15 mouse cellular contexts compared by ENCODE assay signal in genomic region chr1:170381457-170381856, GRCm38 (mm10).
DNase-seq lines count a peak whose midpoint lies in the region; ATAC-seq and TF ChIP-seq lines count a peak whose summit lies in the region.
"Had no signal": no experiment of that assay in that cellular context is flagged by ENCODE, and none has a peak within 500 bp of the region (broad histone marks: within the 10 kb centered on the region; RNA-seq: fewer than 3 reads in every experiment).

No protein-coding gene starts in this region.

- H3K9ac ChIP-seq in midbrain, embryonic 11.5 days (ENCODE audit: low read length) = no peak overlapping the region
- H3K9ac ChIP-seq in midbrain, embryonic 16.5 days (ENCODE audit: low read depth, low read length) = no peak overlapping the region
- H3K9ac ChIP-seq in kidney, embryonic 16.5 days (replicated peaks; ENCODE audit: low read length) = no peak overlapping the region
- no peak overlapping the region for H3K9ac ChIP-seq in stomach, postnatal 0 days (ENCODE audit: low read length)
- no peak overlapping the region for H3K9ac ChIP-seq in liver, postnatal 0 days (replicated peaks)
- no peak overlapping the region for H3K9ac ChIP-seq in forebrain, postnatal 0 days
- H3K9ac ChIP-seq: forebrain, embryonic 15.5 days; hindbrain, embryonic 15.5 days had no signal

- 26% methylated on average over 3 of the region's 3 CpGs for WGBS in midbrain, embryonic 11.5 days
- WGBS in midbrain, embryonic 16.5 days = 41% methylated on average over 3 of the region's 3 CpGs
- WGBS in kidney, embryonic 16.5 days = 19% methylated on average over 3 of the region's 3 CpGs
- 41% methylated on average over 3 of the region's 3 CpGs for WGBS in stomach, postnatal 0 days
- 53% methylated on average over 3 of the region's 3 CpGs for WGBS in liver, postnatal 0 days (ENCODE audit: insufficient replicate concordance)
- 23% methylated on average over 3 of the region's 3 CpGs for WGBS in forebrain, postnatal 0 days

- no peak for TF ChIP-seq CTCF in stomach, postnatal 0 days (IDR thresholded peaks at IDR 0.05; ENCODE audit: low read depth)
- TF ChIP-seq CTCF in liver, postnatal 0 days (IDR thresholded peaks at IDR 0.05; ENCODE audit: low read depth) = no peak
- no peak for TF ChIP-seq CTCF in forebrain, postnatal 0 days (IDR thresholded peaks at IDR 0.05; ENCODE audit: low read depth)

- no peak for TF ChIP-seq EP300 in stomach, postnatal 0 days (optimal IDR thresholded peaks at IDR 0.05)
- no peak for TF ChIP-seq EP300 in liver, postnatal 0 days (IDR thresholded peaks at IDR 0.05; ENCODE audit: low read depth)

- no peaks in the 10 kb centered on the region for H3K36me3 ChIP-seq in midbrain, embryonic 11.5 days (ENCODE audit: control insufficient read depth, insufficient read depth, low read length)
- H3K36me3 ChIP-seq in midbrain, embryonic 16.5 days (ENCODE audit: control insufficient read depth, insufficient read depth, low read length) = no peaks in the 10 kb centered on the region
- H3K36me3 ChIP-seq in kidney, embryonic 16.5 days (ENCODE audit: insufficient read depth, low read length) = no peaks in the 10 kb centered on the region
- no peaks in the 10 kb centered on the region for H3K36me3 ChIP-seq in stomach, postnatal 0 days (ENCODE audit: control insufficient read depth, insufficient read depth, low read length)
- H3K36me3 ChIP-seq in liver, postnatal 0 days (replicated peaks; ENCODE audit: insufficient read depth, low read length) = no peaks in the 10 kb centered on the region
- H3K36me3 ChIP-seq in forebrain, postnatal 0 days (ENCODE audit: insufficient read depth) = no peaks in the 10 kb centered on the region
- H3K36me3 ChIP-seq: forebrain, embryonic 15.5 days; hindbrain, embryonic 15.5 days had no signal

- no peaks in the 10 kb centered on the region for H3K27me3 ChIP-seq in midbrain, embryonic 11.5 days (ENCODE audit: control insufficient read depth, insufficient read depth, low read length)
- H3K27me3 ChIP-seq in midbrain, embryonic 16.5 days (ENCODE audit: control insufficient read depth, insufficient read depth, low read depth, low read length) = no peaks in the 10 kb centered on the region
- no peaks in the 10 kb centered on the region for H3K27me3 ChIP-seq in kidney, embryonic 16.5 days (ENCODE audit: insufficient read depth, low read length)
- H3K27me3 ChIP-seq in stomach, postnatal 0 days (ENCODE audit: control insufficient read depth, insufficient read depth, low read length) = no peaks in the 10 kb centered on the region
- H3K27me3 ChIP-seq in liver, postnatal 0 days (ENCODE audit: insufficient read depth, low read length) = no peaks in the 10 kb centered on the region
- H3K27me3 ChIP-seq in forebrain, postnatal 0 days (ENCODE audit: insufficient read depth, low read length) = no peaks in the 10 kb centered on the region
- H3K27me3 ChIP-seq: forebrain, embryonic 15.5 days; hindbrain, embryonic 15.5 days had no signal

- 0 out of 2 replicates have a peak, but pooled peaks have one; percentile 6 for ATAC-seq in frontal cortex, adult (ENCODE audit: low TSS enrichment)
- ATAC-seq in midbrain, embryonic 11.5 days (ENCODE audit: low FRiP score) = peak; percentile 42; the same call in 1 of the 2 replicates
- ATAC-seq in midbrain, embryonic 16.5 days = no peak
- 0 out of 2 replicates have a peak, but pooled peaks have one; percentile 63 for ATAC-seq in kidney, embryonic 16.5 days (ENCODE audit: low FRiP score, low TSS enrichment)
- ATAC-seq in stomach, postnatal 0 days (ENCODE audit: low FRiP score, low TSS enrichment) = peak; percentile 76
- no peak for ATAC-seq in liver, postnatal 0 days
- ATAC-seq in forebrain, postnatal 0 days = no peak
- ATAC-seq: forebrain, embryonic 15.5 days had no signal

- H3K9me3 ChIP-seq in midbrain, embryonic 11.5 days (ENCODE audit: control insufficient read depth, low read length) = no peaks in the 10 kb centered on the region
- no peaks in the 10 kb centered on the region for H3K9me3 ChIP-seq in midbrain, embryonic 16.5 days (replicated peaks; ENCODE audit: control insufficient read depth, low read length, poor library complexity, severe bottlenecking)
- no peaks in the 10 kb centered on the region for H3K9me3 ChIP-seq in kidney, embryonic 16.5 days (ENCODE audit: low read length)
- H3K9me3 ChIP-seq in stomach, postnatal 0 days (ENCODE audit: control insufficient read depth, low read length) = no peaks in the 10 kb centered on the region
- H3K9me3 ChIP-seq in liver, postnatal 0 days (ENCODE audit: low read length) = no peaks in the 10 kb centered on the region
- H3K9me3 ChIP-seq in forebrain, postnatal 0 days (ENCODE audit: low read length) = no peaks in the 10 kb centered on the region
- H3K9me3 ChIP-seq: forebrain, embryonic 15.5 days; hindbrain, embryonic 15.5 days had no signal

- no peak overlapping the region for H3K27ac ChIP-seq in midbrain, embryonic 11.5 days (ENCODE audit: low read depth, low read length)
- H3K27ac ChIP-seq in midbrain, embryonic 16.5 days (ENCODE audit: low read length) = no peak overlapping the region
- no peak overlapping the region for H3K27ac ChIP-seq in kidney, embryonic 16.5 days (ENCODE audit: low read length)
- H3K27ac ChIP-seq in stomach, postnatal 0 days (replicated peaks) = no peak overlapping the region
- no peak overlapping the region for H3K27ac ChIP-seq in liver, postnatal 0 days (ENCODE audit: low read depth)
- H3K27ac ChIP-seq in forebrain, postnatal 0 days (ENCODE audit: low read depth, low read length) = no peak overlapping the region
- H3K27ac ChIP-seq: forebrain, embryonic 15.5 days; hindbrain, embryonic 15.5 days; layer of hippocampus, adult 2 months; macrophage had no signal

- H3K4me1 ChIP-seq in midbrain, embryonic 11.5 days (ENCODE audit: control insufficient read depth, insufficient read depth, low read length) = peaks cover 11% of the 10 kb centered on the region; the same call in 1 of the 2 replicates
- H3K4me1 ChIP-seq in midbrain, embryonic 16.5 days (ENCODE audit: control insufficient read depth, insufficient read depth, low read length) = peaks cover 2% of the 10 kb centered on the region; the same call in 1 of the 2 replicates
- no peaks in the 10 kb centered on the region for H3K4me1 ChIP-seq in kidney, embryonic 16.5 days (ENCODE audit: insufficient read depth, low read length)
- no peaks in the 10 kb centered on the region for H3K4me1 ChIP-seq in stomach, postnatal 0 days (replicated peaks; ENCODE audit: control insufficient read depth, insufficient read depth)
- no peaks in the 10 kb centered on the region for H3K4me1 ChIP-seq in liver, postnatal 0 days (ENCODE audit: insufficient read depth)
- H3K4me1 ChIP-seq in forebrain, postnatal 0 days (ENCODE audit: insufficient read depth) = no peaks in the 10 kb centered on the region

- H3K4me3 ChIP-seq in midbrain, embryonic 11.5 days (ENCODE audit: low read depth, low read length) = no peak overlapping the region
- H3K4me3 ChIP-seq in midbrain, embryonic 16.5 days (ENCODE audit: low read depth, low read length) = no peak overlapping the region
- H3K4me3 ChIP-seq in kidney, embryonic 16.5 days (ENCODE audit: low read length) = no peak overlapping the region
- H3K4me3 ChIP-seq in stomach, postnatal 0 days (ENCODE audit: low read depth, low read length) = no peak overlapping the region
- no peak overlapping the region for H3K4me3 ChIP-seq in liver, postnatal 0 days (ENCODE audit: low read depth, low read length)
- no peak overlapping the region for H3K4me3 ChIP-seq in forebrain, postnatal 0 days (ENCODE audit: low read depth, low read length)
- H3K4me3 ChIP-seq: forebrain, embryonic 15.5 days; hindbrain, embryonic 15.5 days; layer of hippocampus, adult 2 months had no signal

- no peak for DNase-seq in frontal cortex, postnatal 25 days (ENCODE audit: low spot score in 2 of 2)
- DNase-seq in midbrain, embryonic 11.5 days (ENCODE audit: low spot score, missing footprints) = no peak
- DNase-seq in stomach, postnatal 0 days (ENCODE audit: low spot score) = peak; percentile 78
- DNase-seq in liver, postnatal 0 days = no peak
- DNase-seq in forebrain, postnatal 0 days = no peak
- DNase-seq: adrenal gland, postnatal 10 days; heart, postnatal 14 days; thymus, postnatal 25 days had no signal

- H3K4me2 ChIP-seq in midbrain, embryonic 11.5 days = no peak overlapping the region
- no peak overlapping the region for H3K4me2 ChIP-seq in midbrain, embryonic 16.5 days (ENCODE audit: low read length)
- no peak overlapping the region for H3K4me2 ChIP-seq in kidney, embryonic 16.5 days (replicated peaks; ENCODE audit: low read depth, low read length)
- no peak overlapping the region for H3K4me2 ChIP-seq in stomach, postnatal 0 days (replicated peaks; ENCODE audit: low read depth)
- H3K4me2 ChIP-seq in liver, postnatal 0 days (ENCODE audit: low read depth, low read length) = no peak overlapping the region
- no peak overlapping the region for H3K4me2 ChIP-seq in forebrain, postnatal 0 days (ENCODE audit: low read depth)
- H3K4me2 ChIP-seq: forebrain, embryonic 15.5 days; hindbrain, embryonic 15.5 days had no signal

Comparison
In these comparisons a context has a peak if more than half of its experiments do, and no peak if none do; other contexts are left out.
1. ATAC-seq: peak in frontal cortex, adult (single experiment), midbrain, embryonic 11.5 days (single experiment), kidney, embryonic 16.5 days (single experiment) and stomach, postnatal 0 days (single experiment); none in midbrain, embryonic 16.5 days (single experiment), liver, postnatal 0 days (single experiment) and forebrain, postnatal 0 days (single experiment).